Mouse (Mus musculus): ENCODE measurements around the gene Mcam.

GRCm38 (mm10) chr9:44119948-44120465 is 14.3 kb upstream of the Mcam start:
- TF ChIP-seq CTCF (IDR thresholded peaks at IDR 0.05; ENCODE audit: control insufficient read depth, insufficient read depth, insufficient replicate concordance, low read depth, low read length) (no peak), POLR2A (IDR thresholded peaks at IDR 0.05; ENCODE audit: control insufficient read depth, low read depth, low read length) (no peak)
